Comparison of ENCODE assay signal across 8 mouse cellular contexts in the genomic region with DNA sequence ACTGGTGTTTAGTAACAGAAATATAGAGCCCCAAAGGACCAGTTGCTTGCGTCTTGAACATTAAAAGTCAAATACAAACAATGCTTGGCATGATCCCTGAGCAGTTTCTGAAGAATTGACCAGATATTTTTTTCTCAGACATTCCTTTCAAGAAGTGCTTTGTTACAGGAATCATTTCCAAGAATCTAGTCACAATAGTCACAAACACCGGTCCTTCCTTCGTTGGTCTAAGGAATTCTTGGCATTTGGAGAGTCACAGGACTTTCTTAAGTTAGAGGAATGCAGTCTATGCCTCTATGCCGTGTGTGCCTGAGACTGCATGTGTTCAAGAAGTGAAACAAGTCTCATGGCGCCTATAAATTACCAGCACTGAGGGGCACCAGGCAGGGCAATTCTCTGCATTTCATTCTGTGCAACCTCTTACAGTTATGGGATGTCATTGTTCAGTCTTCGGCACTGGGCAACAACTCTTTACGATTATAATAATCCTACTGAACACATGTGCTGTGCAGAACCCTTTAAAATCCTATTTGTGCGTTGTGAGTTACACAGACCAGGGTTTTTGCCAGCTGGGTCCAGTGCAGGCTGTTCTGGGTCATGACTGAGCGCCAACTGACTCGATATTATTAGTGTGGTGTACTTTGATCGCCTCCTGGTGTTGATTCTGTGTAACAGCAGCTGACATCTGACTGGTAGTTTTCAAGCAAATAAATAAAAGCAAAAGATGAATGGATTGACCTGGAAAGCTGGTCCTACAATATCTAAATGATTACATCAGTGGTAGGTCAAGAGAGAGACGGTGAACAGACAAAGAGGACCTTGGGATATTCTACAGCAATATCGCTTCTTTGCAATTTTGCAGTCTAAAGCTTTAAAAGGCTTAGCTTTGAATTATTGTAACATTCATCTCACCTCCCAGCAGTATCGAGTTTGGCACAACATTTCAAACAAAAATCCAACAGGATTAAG.
DNase-seq lines count a peak whose midpoint lies in the region; ATAC-seq and TF ChIP-seq lines count a peak whose summit lies in the region.

No protein-coding gene starts in this region.

- H3K27me3 ChIP-seq in hindbrain, embryonic 16.5 days (replicated peaks; ENCODE audit: control insufficient read depth, insufficient read depth, low read length), result no peaks in the 10 kb centered on the region

- ATAC-seq in common myeloid progenitor, adult 5-6 weeks (replicated peaks; ENCODE audit: low read depth, poor library complexity, severe bottlenecking), result peak; percentile 95
- peak; percentile 97 for ATAC-seq in hindbrain, embryonic 16.5 days
- ATAC-seq in megakaryocyte progenitor cell, adult 5-6 weeks (replicated peaks; ENCODE audit: poor library complexity), result peak; percentile 100

- H3K36me3 ChIP-seq in hindbrain, embryonic 16.5 days (ENCODE audit: control insufficient read depth, insufficient read depth, low read length), result no peaks in the 10 kb centered on the region

- peak overlapping the region; percentile 60 for H3K27ac ChIP-seq in gastrocnemius, adult 2 months
- 0 out of 2 replicates have a peak overlapping the region, but pooled peaks have one; percentile 29 for H3K27ac ChIP-seq in hindbrain, embryonic 16.5 days (ENCODE audit: low read depth, low read length)

- DNase-seq in adrenal gland, adult 18-20 months (ENCODE audit: low spot score in 2 of 2), result peak; percentile 61 to 68
- peak; percentile 86 for DNase-seq in gastrocnemius, adult 2 months
- DNase-seq in layer of hippocampus, postnatal 36 days, result peak; percentile 51 to 65
- peak; percentile 44 for DNase-seq in right cerebral cortex, postnatal 25 days
- no peak for DNase-seq in MN1 (ENCODE audit: low spot score)

- 39% methylated on average over 14 of the region's 14 CpGs for WGBS in hindbrain, embryonic 16.5 days

- H3K4me3 ChIP-seq in gastrocnemius, adult 2 months, result peak overlapping the region; percentile 62
- peak overlapping the region; percentile 8; the same call in 1 of the 2 replicates for H3K4me3 ChIP-seq in hindbrain, embryonic 16.5 days (ENCODE audit: low read length)

- TF ChIP-seq CTCF in gastrocnemius, adult 2 months (IDR thresholded peaks at IDR 0.05), result peak; percentile 82

- intact Hi-C loops in gastrocnemius, adult 2 months (cut with DNase I), result no loop called here

- no peaks in the 10 kb centered on the region for H3K4me1 ChIP-seq in hindbrain, embryonic 16.5 days (ENCODE audit: control insufficient read depth, insufficient read depth, low read depth, low read length)

- no peaks in the 10 kb centered on the region for H3K9me3 ChIP-seq in hindbrain, embryonic 16.5 days (ENCODE audit: control insufficient read depth, low read length)

- peak overlapping the region; percentile 39 for H3K4me2 ChIP-seq in hindbrain, embryonic 16.5 days (ENCODE audit: low read length)

- no peak overlapping the region; the same call in 1 of the 2 replicates for H3K9ac ChIP-seq in hindbrain, embryonic 16.5 days (ENCODE audit: low read depth, low read length)
